16 mouse cellular contexts compared by ENCODE assay signal in genomic region chr10:74269637-74270269, GRCm38 (mm10).
DNase-seq lines count a peak whose midpoint lies in the region; ATAC-seq and TF ChIP-seq lines count a peak whose summit lies in the region.
"Had no signal": no experiment of that assay in that cellular context is flagged by ENCODE, and none has a peak within 500 bp of the region (broad histone marks: within the 10 kb centered on the region; RNA-seq: fewer than 3 reads in every experiment).

No protein-coding gene starts in this region.

- no peak overlapping the region for H3K9ac ChIP-seq in forebrain, embryonic 14.5 days (ENCODE audit: low read length)
- no peak overlapping the region for H3K9ac ChIP-seq in forebrain, embryonic 11.5 days (ENCODE audit: low read length)
- no peak overlapping the region for H3K9ac ChIP-seq in kidney, embryonic 16.5 days (replicated peaks; ENCODE audit: low read length)
- H3K9ac ChIP-seq: hindbrain, embryonic 13.5 days; liver, embryonic 15.5 days had no signal

- no peak for ATAC-seq in forebrain, embryonic 14.5 days
- ATAC-seq in forebrain, embryonic 11.5 days (replicated peaks; ENCODE audit: low FRiP score) = no peak
- ATAC-seq in kidney, embryonic 16.5 days (ENCODE audit: low FRiP score, low TSS enrichment) = peak; percentile 46; the same call in 1 of the 2 replicates
- ATAC-seq in megakaryocyte, adult 5-6 weeks (ENCODE audit: poor library complexity, severe bottlenecking) = no peak

- no peaks in the 10 kb centered on the region for H3K4me1 ChIP-seq in forebrain, embryonic 14.5 days (ENCODE audit: control insufficient read depth, insufficient read depth, low read length)
- H3K4me1 ChIP-seq in forebrain, embryonic 11.5 days (replicated peaks; ENCODE audit: control insufficient read depth, insufficient read depth, low read length) = no peaks in the 10 kb centered on the region
- H3K4me1 ChIP-seq in kidney, embryonic 16.5 days (ENCODE audit: insufficient read depth, low read length) = no peaks in the 10 kb centered on the region
- H3K4me1 ChIP-seq in kidney, adult 2 months (ENCODE audit: control insufficient read depth, insufficient read depth, low read length) = no peaks in the 10 kb centered on the region
- H3K4me1 ChIP-seq: liver, embryonic 15.5 days had no signal

- WGBS in forebrain, embryonic 14.5 days = 69% methylated on average over 6 of the region's 6 CpGs
- WGBS in forebrain, embryonic 11.5 days = 74% methylated on average over 6 of the region's 6 CpGs
- WGBS in kidney, embryonic 16.5 days = 52% methylated on average over 6 of the region's 6 CpGs
- whole genome bisulfite sequencing in kidney, adult 2 months = 53% methylated on average over 6 of the region's 6 CpGs

- no peaks in the 10 kb centered on the region for H3K9me3 ChIP-seq in forebrain, embryonic 14.5 days (replicated peaks; ENCODE audit: control insufficient read depth, low read length)
- H3K9me3 ChIP-seq in forebrain, embryonic 11.5 days (ENCODE audit: control insufficient read depth, low read length) = no peaks in the 10 kb centered on the region
- H3K9me3 ChIP-seq in kidney, embryonic 16.5 days (ENCODE audit: low read length) = no peaks in the 10 kb centered on the region; the same call in 1 of the 2 replicates
- H3K9me3 ChIP-seq: liver, embryonic 15.5 days had no signal

- peak; percentile 49 for DNase-seq in forebrain, embryonic 14.5 days (ENCODE audit: low spot score)
- DNase-seq in forebrain, embryonic 11.5 days (ENCODE audit: low spot score) = no peak
- DNase-seq in kidney, adult 2 months = no peak
- DNase-seq in brain, adult 2 months (ENCODE audit: low read depth, low spot score) = peak; percentile 19
- peak; percentile 6 for DNase-seq in brain, embryonic 18.5 days (ENCODE audit: low read depth, low spot score)
- DNase-seq: adrenal gland, postnatal 36 days; cerebellum, adult 8-10 months; heart, postnatal 10 days; kidney, adult 11 months; layer of hippocampus, postnatal 36 days; lung, postnatal 10 days had no signal

- H3K4me2 ChIP-seq in forebrain, embryonic 14.5 days (ENCODE audit: low read length) = no peak overlapping the region
- H3K4me2 ChIP-seq in forebrain, embryonic 11.5 days (ENCODE audit: low read depth, low read length, severe bottlenecking) = no peak overlapping the region
- no peak overlapping the region for H3K4me2 ChIP-seq in kidney, embryonic 16.5 days (replicated peaks; ENCODE audit: low read depth, low read length)
- H3K4me2 ChIP-seq: heart, embryonic 11.5 days; hindbrain, embryonic 13.5 days; liver, embryonic 15.5 days had no signal

- no peak overlapping the region for H3K27ac ChIP-seq in forebrain, embryonic 14.5 days (ENCODE audit: low read depth, low read length)
- H3K27ac ChIP-seq in forebrain, embryonic 11.5 days (ENCODE audit: low read depth, low read length) = no peak overlapping the region
- H3K27ac ChIP-seq in kidney, embryonic 16.5 days (ENCODE audit: low read length) = no peak overlapping the region
- no peak overlapping the region for H3K27ac ChIP-seq in kidney, adult 2 months (ENCODE audit: insufficient read depth, low read depth, low read length)
- H3K27ac ChIP-seq: hindbrain, embryonic 13.5 days; liver, embryonic 15.5 days had no signal

- TF ChIP-seq CTCF in kidney, adult 2 months (conservative IDR thresholded peaks at IDR 0.05; ENCODE audit: insufficient read depth, insufficient read length, low read depth, low read length) = no peak

- no peak overlapping the region for H3K4me3 ChIP-seq in forebrain, embryonic 14.5 days (ENCODE audit: low read depth, low read length)
- H3K4me3 ChIP-seq in forebrain, embryonic 11.5 days (ENCODE audit: low read depth, low read length) = no peak overlapping the region
- no peak overlapping the region for H3K4me3 ChIP-seq in kidney, embryonic 16.5 days (ENCODE audit: low read length)
- H3K4me3 ChIP-seq in kidney, adult 2 months (ENCODE audit: insufficient read depth, low read depth, low read length) = no peak overlapping the region
- H3K4me3 ChIP-seq: hindbrain, embryonic 13.5 days; liver, embryonic 15.5 days had no signal

- no peaks in the 10 kb centered on the region for H3K27me3 ChIP-seq in forebrain, embryonic 14.5 days (replicated peaks; ENCODE audit: control insufficient read depth, insufficient read depth, low read length)
- H3K27me3 ChIP-seq in forebrain, embryonic 11.5 days (ENCODE audit: control insufficient read depth, insufficient read depth, low read length) = no peaks in the 10 kb centered on the region
- no peaks in the 10 kb centered on the region for H3K27me3 ChIP-seq in kidney, embryonic 16.5 days (ENCODE audit: insufficient read depth, low read length)
- H3K27me3 ChIP-seq in kidney, adult 2 months (replicated peaks; ENCODE audit: control insufficient read depth, insufficient read depth, low read length) = no peaks in the 10 kb centered on the region
- H3K27me3 ChIP-seq: hindbrain, embryonic 13.5 days; liver, embryonic 15.5 days had no signal

- TF ChIP-seq POLR2A in kidney, adult 2 months (IDR thresholded peaks at IDR 0.05; ENCODE audit: low read depth, low read length) = no peak

- no peaks in the 10 kb centered on the region for H3K36me3 ChIP-seq in forebrain, embryonic 14.5 days (ENCODE audit: control insufficient read depth, insufficient read depth, low read length)
- no peaks in the 10 kb centered on the region for H3K36me3 ChIP-seq in forebrain, embryonic 11.5 days (ENCODE audit: control insufficient read depth, insufficient read depth, low read length)
- no peaks in the 10 kb centered on the region for H3K36me3 ChIP-seq in kidney, embryonic 16.5 days (ENCODE audit: insufficient read depth, low read length)
- H3K36me3 ChIP-seq in kidney, adult 2 months (ENCODE audit: control insufficient read depth, insufficient read depth, low read length) = no peaks in the 10 kb centered on the region
- H3K36me3 ChIP-seq: hindbrain, embryonic 13.5 days; liver, embryonic 15.5 days had no signal

Comparison
In these comparisons a context has a peak if more than half of its experiments do, and no peak if none do; other contexts are left out.
1. DNase-seq: peak in forebrain, embryonic 14.5 days (single experiment), brain, adult 2 months (single experiment) and brain, embryonic 18.5 days (single experiment); none in forebrain, embryonic 11.5 days (single experiment) and kidney, adult 2 months (single experiment).